Mouse (Mus musculus) liver, adult 2 months (tissue): ENCODE measurements around the gene Napsa.

Experiments used
- CTCF ChIP-seq: fragments of 200-500 bp; IDR thresholded peaks from 2 replicates; pipeline ENCODE4 v1.5.1; 2011; ENCODE audit warnings: low read depth, low read length, control low read depth
- POLR2A ChIP-seq: fragments of 200-500 bp; IDR thresholded peaks from 2 replicates; pipeline ENCODE4 v1.6.1; 2011; ENCODE audit warnings: low read length, control low read depth; ENCODE audit not compliant: insufficient read depth; ENCODE audit errors: extremely low read depth

DNA sequence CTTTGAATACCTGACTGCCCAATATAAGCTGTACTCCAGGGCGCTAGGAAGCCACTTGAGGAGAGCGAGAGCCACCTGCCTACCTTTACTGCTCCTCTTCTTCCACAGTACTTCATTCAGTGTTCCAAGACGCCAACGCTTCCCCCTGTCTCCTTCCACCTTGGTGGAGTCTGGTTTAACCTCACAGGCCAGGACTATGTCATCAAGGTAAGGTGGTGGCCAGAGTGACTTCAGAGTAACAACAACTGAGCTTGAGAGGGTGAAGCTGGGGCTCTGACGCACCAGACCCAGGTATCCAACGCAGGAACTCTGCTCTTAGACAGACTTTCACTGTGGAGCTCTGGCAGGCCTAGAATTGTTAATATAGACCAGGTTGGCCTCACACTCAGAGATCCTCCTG is 13.4 kb downstream of the Napsa start:
- TF ChIP-seq POLR2A, result no peak
- no peak for TF ChIP-seq CTCF
